Mouse (Mus musculus) midbrain, embryonic 10.5 days (tissue): ENCODE data around the gene Tcerg1l. TPM values are rescaled to one million over a fixed set of nuclear protein-coding genes. Genes with fewer than 3 reads are reported as not detected.

Source experiments
- DNase-seq: peaks from one replicate; pipeline ENCODE4 v3.0.0-alpha.2; 2017; ENCODE audit warnings: low spot score
- H3K27ac ChIP-seq: fragments of 300-500 bp; sonication (generic); replicated peaks from 2 replicates; pipeline ENCODE4 v1.5.1; 2016; ENCODE audit warnings: mild to moderate bottlenecking
- H3K27me3 ChIP-seq: fragments of 300-500 bp; sonication (generic); 2 replicates; pipeline ENCODE4 v1.6.1; 2016; ENCODE audit warnings: low read depth, mild to moderate bottlenecking; ENCODE audit not compliant: poor library complexity, severe bottlenecking
- H3K36me3 ChIP-seq: fragments of 300-500 bp; sonication (generic); 2 replicates; pipeline ENCODE4 v1.6.1; 2016; ENCODE audit warnings: mild to moderate bottlenecking, moderate library complexity
- H3K4me1 ChIP-seq: fragments of 300-500 bp; sonication (generic); 2 replicates; pipeline ENCODE4 v1.6.1; 2016
- H3K4me3 ChIP-seq: fragments of 300-500 bp; sonication (generic); 2 replicates; pipeline ENCODE4 v1.5.1; 2016; ENCODE audit warnings: mild to moderate bottlenecking, moderate library complexity
- H3K9me3 ChIP-seq: fragments of 300-500 bp; sonication (generic); replicated peaks from 2 replicates; pipeline ENCODE4 v1.6.1; 2016; ENCODE audit warnings: mild to moderate bottlenecking
- WGBS: fragments of 180-500 bp; shearing (Covaris S2); methylation state at CpG from one replicate; pipeline ENCODE4 v1.1.7; 2016; 5-methylcytosine and 5-hydroxymethylcytosine counted together
- polyA plus RNA-seq: library from polyadenylated mRNA; unstranded; fragments of >200 nt; fragmentation: Nextera tagmentation; extraction: Ambion mirVana; gene quantifications from 2 replicates; pipeline ENCODE4 v1.2.1, GENCODE M21; 2016

Gene Tcerg1l
- 2.1 and 2.6 TPM in 2 replicates for polyA plus RNA-seq

DNA sequence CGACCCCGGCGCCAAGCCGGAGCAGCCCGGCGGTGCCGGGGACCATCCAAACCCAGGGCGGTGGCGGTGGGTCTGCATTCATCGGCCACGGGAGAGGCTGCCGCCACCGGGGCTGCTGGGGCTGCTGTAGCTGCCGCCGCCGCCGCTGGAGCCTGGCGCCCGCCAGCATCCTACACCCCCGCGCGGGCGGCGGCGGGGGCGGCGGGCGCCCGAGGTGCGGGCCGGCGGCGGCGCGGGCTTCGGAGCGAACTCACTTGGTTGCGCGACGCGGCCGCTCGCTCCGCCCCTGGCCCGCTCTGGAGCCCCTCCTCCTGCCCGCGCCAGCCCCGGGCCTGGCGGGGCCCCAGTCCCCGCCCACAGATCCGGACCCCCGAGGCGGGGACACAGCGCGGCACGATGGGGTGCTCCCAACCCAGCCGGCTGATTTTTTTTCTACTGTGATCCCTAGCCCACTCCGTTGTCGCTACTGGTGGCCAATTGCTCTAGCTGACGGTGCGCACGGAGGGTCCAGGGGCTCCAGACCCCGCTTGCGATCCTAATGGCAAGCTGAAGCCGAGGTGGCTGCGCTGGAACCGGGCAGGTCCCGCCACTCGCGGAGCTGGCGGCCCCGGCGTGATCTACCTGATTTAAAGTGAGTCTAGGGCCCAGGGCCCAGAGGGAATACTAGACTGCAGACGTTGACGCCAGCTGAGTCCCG, at the start of gene Tcerg1l:
Tcerg1l (minus strand) TSS at position 246 of the 697 bp plus-strand sequence.
- Histone ChIP-seq H3K27me3 (peaks cover 49% of the 10 kb centered on the region), H3K27ac (peak within 1 kb of the TSS; percentile 75), H3K4me3 (peak within 1 kb of the TSS; percentile 75), H3K36me3 (no peaks in the 10 kb centered on the region), H3K9me3 (no peaks in the 10 kb centered on the region), H3K4me1 (peaks cover 22% of the 10 kb centered on the region)
- peak; percentile 69 for DNase-seq
- WGBS: 0% methylated on average over 59 of the region's 76 CpGs

DNA sequence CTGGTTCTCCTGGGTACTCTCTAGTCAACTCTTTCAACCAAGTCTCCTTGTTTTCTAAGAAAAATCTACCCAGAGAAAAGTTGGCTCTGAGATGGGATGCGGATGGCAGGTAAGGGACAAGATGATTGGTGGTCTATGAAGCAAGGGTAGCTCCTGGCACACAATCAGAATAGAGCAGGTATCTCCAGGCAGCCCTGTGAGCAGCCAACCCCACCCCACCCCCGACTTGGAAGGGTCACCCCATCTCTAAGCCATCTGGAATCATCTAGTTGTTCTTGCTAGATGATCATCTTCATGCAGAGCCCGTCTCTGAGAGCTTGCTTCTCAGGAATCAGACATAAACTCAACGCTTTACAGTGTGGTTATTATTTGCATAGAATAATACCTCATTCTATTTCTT, 44.6 kb upstream of the Tcerg1l start:
- WGBS: 78% methylated on average over 4 of the region's 4 CpGs

DNA sequence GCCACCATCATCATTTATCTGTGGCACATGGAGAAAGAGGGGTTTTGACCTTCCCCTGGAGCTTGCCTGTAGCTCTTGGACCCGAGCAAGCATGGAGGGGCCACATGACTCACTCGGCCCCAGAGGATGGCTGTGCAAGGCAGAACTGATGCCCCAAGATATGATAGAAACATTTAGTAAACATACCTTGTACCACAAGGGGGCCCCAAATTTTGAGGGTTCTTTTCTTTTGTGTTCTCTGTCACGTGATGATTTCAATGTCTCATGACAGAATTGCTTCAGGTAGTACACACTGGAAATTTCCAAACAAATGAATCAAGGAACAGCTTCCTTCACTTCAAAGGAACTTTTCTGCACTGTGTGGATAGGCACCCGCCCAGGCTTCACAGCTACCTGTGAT, 35.0 kb upstream of the Tcerg1l start:
- no peaks in the 10 kb centered on the region for H3K27me3 ChIP-seq
- DNase-seq: no peak
- 77% methylated on average over 4 of the region's 4 CpGs for WGBS
- no peaks in the 10 kb centered on the region for H3K36me3 ChIP-seq
- H3K4me1 ChIP-seq: peaks cover 9% of the 10 kb centered on the region
- no peaks in the 10 kb centered on the region for H3K9me3 ChIP-seq
- H3K4me3 ChIP-seq: no peak overlapping the region
- no peak overlapping the region for H3K27ac ChIP-seq

More for the DNA sequence above, 44.6 kb upstream of the Tcerg1l start:
- Histone ChIP-seq H3K4me3 (no peak overlapping the region), H3K36me3 (no peaks in the 10 kb centered on the region), H3K4me1 (no peaks in the 10 kb centered on the region), H3K27ac (no peak overlapping the region), H3K9me3 (no peaks in the 10 kb centered on the region), H3K27me3 (no peaks in the 10 kb centered on the region)
- DNase-seq: no peak

DNA sequence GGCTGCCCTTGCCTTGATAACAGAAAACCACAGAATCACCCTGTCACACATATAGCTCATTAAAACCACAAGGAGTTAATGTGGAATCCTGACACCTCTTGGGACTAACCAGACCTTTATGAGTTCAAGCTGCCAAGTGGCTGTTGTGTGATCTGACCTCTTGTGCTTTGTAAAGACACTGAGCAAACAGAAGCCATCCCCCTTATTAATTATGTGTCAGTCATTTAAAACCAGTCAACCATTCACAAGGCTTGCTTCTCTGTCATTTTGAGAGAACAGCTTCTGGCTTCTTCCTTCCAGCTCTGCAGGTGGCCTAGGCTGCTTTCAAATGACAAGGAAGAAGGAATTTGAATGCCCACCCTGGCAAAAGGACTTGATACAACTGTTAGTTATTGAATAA, 33.9 kb upstream of the Tcerg1l start:
- Histone ChIP-seq H3K27ac (no peak overlapping the region), H3K36me3 (no peaks in the 10 kb centered on the region), H3K4me1 (peaks cover 9% of the 10 kb centered on the region), H3K27me3 (no peaks in the 10 kb centered on the region), H3K9me3 (no peaks in the 10 kb centered on the region), H3K4me3 (no peak overlapping the region)
- DNase-seq: no peak

DNA sequence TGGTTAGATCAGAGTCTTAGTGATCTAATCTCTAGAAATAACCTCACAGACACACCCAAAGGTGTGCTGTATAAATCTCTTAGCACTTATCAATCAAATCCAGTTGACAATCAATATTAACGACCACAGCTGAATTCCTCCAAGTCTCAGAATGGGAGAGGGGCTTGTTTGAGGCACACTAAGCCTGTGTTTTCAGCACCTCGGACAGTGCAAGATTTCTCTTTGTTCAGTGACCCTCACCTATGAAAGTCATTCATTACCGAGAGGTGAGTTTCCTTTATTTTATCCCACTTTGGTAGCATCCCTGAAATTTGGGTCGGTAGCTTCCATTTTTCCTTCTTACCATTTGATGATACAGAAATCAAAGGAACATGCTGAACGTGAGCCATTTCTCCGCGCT, 32.4 kb upstream of the Tcerg1l start:
- Histone ChIP-seq H3K4me3 (no peak overlapping the region), H3K36me3 (no peaks in the 10 kb centered on the region), H3K27me3 (no peaks in the 10 kb centered on the region), H3K4me1 (peaks cover 11% of the 10 kb centered on the region), H3K27ac (no peak overlapping the region), H3K9me3 (no peaks in the 10 kb centered on the region)
- DNase-seq: no peak
- WGBS: 69% methylated on average over 7 of the region's 7 CpGs

DNA sequence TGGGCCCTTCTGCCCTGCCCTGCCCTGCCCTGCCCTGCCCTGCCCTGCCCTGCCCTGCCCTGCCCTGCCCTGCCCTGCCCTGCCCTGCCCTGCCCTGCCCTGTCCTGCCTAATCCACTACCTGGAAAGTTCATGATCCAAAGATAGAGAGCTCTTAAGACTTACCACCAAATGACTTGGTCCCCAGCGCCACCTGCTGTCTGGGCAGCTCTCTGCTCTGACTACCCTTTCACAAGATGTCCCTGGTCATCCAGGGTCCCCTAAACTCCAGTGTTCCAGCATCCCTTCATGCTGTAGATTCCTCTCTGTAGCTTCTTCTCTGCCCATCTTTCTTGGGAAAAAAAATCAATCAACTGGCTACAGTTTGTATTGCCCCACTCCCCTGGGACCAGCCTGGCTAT, 31.3 kb upstream of the Tcerg1l start:
- Histone ChIP-seq H3K27me3 (no peaks in the 10 kb centered on the region), H3K27ac (no peak overlapping the region), H3K9me3 (no peaks in the 10 kb centered on the region), H3K4me3 (no peak overlapping the region), H3K36me3 (no peaks in the 10 kb centered on the region), H3K4me1 (peaks cover 14% of the 10 kb centered on the region)
- DNase-seq: peak; percentile 23
- 47% methylated on average over 1 of the region's 1 CpGs for WGBS

DNA sequence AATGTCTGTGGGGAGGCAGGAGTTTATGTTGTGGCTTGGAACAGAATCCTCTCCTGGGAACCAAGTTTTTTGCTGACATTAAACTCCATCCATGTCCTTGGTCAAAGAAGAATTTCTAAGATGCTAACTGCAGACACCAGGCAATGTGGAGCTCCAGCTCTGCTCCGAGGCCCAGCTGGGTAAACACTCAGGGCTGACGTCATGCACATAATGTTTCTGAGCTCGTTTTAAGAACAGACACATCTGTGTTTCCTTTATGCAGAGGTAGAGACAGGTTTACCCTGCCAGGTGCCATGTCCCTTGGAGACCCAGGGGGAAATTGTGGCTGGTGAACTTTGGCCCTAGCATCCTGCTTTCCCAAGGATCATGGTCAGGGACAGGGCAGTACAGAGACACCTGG, 29.9 kb upstream of the Tcerg1l start:
- no peaks in the 10 kb centered on the region for H3K36me3 ChIP-seq
- DNase-seq: no peak
- H3K4me3 ChIP-seq: no peak overlapping the region
- H3K27ac ChIP-seq: no peak overlapping the region
- 72% methylated on average over 3 of the region's 3 CpGs for WGBS
- no peaks in the 10 kb centered on the region for H3K9me3 ChIP-seq
- H3K4me1 ChIP-seq: peaks cover 14% of the 10 kb centered on the region
- H3K27me3 ChIP-seq: no peaks in the 10 kb centered on the region

DNA sequence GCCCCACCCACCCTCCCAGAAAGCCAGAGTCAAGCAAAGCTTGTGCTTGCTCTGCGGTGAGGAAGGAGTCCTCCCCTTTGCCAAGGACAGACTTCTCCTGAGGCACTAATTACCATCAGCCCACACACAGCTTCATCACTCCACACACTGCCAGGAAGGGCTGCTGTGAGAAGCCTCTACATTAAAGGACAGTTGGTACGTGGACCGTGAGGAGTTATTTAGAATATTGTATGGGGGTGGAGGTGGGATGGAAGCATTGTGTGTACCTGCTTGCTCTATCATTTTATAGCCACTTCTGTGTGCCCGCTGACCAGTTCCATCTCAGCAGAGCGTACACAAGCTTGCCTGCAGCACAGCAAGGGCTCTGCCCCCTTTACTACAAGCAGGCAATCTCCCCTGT, 16.0 kb upstream of the Tcerg1l start:
- Histone ChIP-seq H3K9me3 (no peaks in the 10 kb centered on the region), H3K4me1 (no peaks in the 10 kb centered on the region), H3K27ac (no peak overlapping the region), H3K4me3 (no peak overlapping the region), H3K36me3 (no peaks in the 10 kb centered on the region), H3K27me3 (no peaks in the 10 kb centered on the region)
- 77% methylated on average over 5 of the region's 5 CpGs for WGBS
- no peak for DNase-seq

DNA sequence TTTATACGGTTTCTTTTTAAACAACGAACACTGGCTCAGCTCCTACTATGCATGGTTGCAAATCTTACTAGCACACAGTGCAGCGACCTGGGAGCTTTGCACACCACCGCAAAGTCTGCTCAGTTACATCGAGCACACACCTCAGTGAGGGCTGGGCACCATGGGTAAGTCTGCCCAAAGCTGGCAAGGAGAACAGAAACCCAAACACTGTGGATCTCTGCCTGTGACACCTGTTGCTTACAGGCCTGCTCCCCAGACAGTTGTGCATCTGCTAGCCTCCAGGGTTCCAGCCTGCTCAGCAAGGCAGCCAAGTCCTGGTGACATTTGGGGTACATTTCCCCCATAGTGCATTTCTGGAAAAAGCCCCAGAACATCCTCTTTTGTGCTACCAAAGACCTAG, 4.1 kb upstream of the Tcerg1l start:
- no peak for DNase-seq
- Histone ChIP-seq H3K4me3 (no peak overlapping the region), H3K27me3 (peaks cover 34% of the 10 kb centered on the region), H3K27ac (no peak overlapping the region), H3K9me3 (no peaks in the 10 kb centered on the region), H3K4me1 (peaks cover 18% of the 10 kb centered on the region), H3K36me3 (no peaks in the 10 kb centered on the region)
- WGBS: 92% methylated on average over 5 of the region's 5 CpGs

DNA sequence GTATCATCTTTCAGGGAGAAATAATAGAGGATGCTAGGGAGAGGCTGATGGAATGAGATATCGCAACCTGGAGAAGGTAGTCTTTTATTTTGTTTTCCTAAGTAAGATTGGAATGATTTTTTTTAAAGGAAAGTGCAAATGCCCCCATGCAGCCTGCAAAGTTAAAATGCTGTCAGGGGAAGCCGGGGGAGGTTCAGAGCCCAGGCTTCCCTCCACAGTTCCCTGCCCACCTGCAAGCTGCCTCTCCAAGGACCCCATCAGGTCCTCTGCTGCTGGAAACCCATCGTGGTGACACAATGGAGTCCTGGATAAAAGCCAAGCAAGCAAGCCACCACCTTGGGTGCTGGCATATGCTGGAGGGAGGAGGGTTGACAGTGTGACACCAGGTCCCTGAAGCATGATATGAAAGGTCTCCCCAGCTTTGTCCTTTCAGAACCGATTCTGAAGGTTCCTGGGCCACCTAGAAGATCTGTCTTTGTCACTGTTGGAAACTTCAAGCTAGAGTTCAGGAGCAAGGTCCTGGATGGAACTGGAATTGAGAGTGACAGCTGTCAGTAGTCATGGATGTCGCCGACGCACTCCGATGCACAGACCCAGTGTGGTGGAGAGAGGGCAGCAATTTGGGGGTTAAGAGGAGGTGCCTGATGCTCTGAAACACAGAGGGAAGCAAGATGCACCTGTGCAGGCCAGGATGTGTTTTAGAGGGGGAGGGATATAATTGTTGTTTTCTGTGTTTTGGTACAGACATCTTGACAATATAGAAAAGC, 3.2 kb upstream of the Tcerg1l start:
- 85% methylated on average over 8 of the region's 8 CpGs for WGBS
- no peak overlapping the region for H3K4me3 ChIP-seq
- peaks cover 22% of the 10 kb centered on the region for H3K4me1 ChIP-seq
- no peaks in the 10 kb centered on the region for H3K36me3 ChIP-seq
- DNase-seq: no peak
- H3K27me3 ChIP-seq: peaks cover 44% of the 10 kb centered on the region
- H3K27ac ChIP-seq: no peak overlapping the region
- no peaks in the 10 kb centered on the region for H3K9me3 ChIP-seq

DNA sequence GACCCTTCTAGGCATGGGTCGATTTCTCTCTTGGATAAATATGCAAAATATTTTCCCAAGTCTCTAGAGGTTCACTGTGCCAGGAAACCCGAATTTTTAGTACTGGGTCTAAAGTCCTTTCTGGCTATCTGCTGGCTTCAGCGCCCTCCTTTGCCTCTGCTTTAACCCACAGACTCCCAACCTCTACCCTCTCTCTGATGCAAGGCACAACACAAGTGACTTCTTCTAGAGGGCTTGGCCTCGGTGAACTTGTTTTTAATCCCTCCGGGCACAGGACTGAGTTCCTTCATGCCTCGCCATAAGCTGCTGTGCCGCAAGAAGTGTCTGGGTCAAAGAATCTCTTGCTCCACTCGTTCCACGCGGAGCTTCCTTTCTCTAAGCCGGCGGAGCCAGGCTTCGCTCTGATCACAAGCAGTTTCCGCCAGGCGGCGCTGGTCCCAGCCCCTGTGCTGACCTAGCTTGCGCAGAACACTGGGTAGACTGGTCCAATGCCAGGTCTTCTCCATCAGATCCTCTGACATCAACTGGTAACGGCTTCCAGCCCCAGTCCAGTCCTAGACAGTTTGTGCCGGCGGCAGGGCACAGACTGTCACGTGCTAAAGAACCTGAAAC, 758 bp upstream of the Tcerg1l start:
- DNase-seq: peak; percentile 84
- Histone ChIP-seq H3K36me3 (no peaks in the 10 kb centered on the region), H3K4me3 (peak overlapping the region; percentile 75), H3K4me1 (peaks cover 22% of the 10 kb centered on the region), H3K9me3 (no peaks in the 10 kb centered on the region), H3K27me3 (peaks cover 49% of the 10 kb centered on the region), H3K27ac (peak overlapping the region; percentile 75)
- WGBS: 2% methylated on average over 21 of the region's 21 CpGs

DNA sequence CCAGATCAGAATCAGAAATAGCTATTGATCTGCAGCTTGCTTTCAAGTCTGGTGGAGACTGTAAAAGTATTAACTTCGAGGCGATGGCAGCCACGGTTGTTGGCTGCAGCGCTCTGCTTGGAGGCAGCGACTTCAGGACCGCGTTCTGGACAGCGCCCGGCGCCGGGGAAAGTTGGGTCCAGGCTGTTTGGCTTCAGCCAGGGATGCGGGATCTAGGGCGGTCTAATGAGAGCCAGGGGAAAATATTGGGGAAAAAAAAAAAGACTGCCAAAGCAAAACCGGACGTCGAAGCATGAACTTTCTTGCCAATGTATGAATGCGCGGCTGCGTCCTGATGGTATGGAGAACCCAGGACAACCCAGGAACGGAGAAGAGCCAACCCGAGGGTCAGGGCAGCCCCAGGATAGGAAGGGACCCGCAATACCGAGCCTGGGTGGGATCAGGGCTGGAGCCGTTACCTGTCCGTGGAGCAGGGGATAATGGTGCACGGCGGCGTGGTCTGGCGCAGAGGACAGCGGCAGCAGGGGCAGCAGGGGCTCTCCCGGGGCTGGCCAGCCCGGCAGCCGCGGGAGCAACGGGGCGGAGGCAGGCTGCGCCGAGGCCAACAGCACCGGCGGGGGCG, 556 bp downstream of the Tcerg1l start:
- peaks cover 22% of the 10 kb centered on the region for H3K4me1 ChIP-seq
- under 1% methylated on average over 41 of the region's 41 CpGs for WGBS
- DNase-seq: peak; percentile 72
- H3K36me3 ChIP-seq: no peaks in the 10 kb centered on the region
- peak overlapping the region; percentile 75 for H3K4me3 ChIP-seq
- peak overlapping the region; percentile 75 for H3K27ac ChIP-seq
- H3K27me3 ChIP-seq: peaks cover 49% of the 10 kb centered on the region
- no peaks in the 10 kb centered on the region for H3K9me3 ChIP-seq
